Mouse (Mus musculus): ENCODE measurements around the gene Tecr.

Tecr gene

DNA sequence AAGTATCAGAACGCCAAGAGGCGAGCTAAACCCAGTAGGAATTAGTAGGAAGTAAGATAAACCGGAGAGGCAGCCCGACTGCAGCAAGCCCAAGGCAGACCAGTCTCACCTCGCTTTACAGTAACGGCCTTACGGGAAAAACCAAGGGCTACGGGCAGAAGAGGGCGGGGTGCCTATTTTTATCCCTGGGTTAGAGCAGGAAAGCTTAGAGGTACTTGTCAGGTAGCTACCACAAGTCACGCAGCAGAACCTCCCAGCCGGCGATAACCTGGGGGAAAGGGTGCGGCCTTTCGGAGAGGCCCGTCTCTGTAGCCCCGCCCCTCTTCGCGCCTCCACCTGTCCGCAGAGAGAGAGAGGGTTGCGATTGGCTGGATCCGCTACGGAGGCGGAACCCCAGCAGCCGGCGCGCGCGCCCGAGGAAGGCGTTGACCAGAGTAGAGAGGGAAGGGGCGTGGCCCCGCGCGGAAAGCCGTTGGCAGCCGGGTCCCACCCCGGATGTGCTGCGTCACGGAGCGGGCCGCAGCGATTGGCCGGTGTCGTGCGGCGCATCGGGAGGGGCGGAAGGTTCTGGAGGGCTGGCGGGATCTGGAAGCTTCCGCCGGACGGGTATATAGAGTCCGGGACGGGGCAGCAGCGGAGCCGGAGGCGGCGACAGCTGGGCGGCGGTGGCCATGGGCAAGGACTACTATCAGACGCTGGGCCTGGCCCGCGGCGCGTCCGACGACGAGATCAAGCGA is at the start of gene Tecr, which contains the start of gene Dnajb1:
Tecr (minus strand) TSS at position 311 of the 737 bp plus-strand sequence.
Dnajb1 (plus strand) TSS at position 533 of the 737 bp plus-strand sequence.
- peak; percentile 99 for DNase-seq (ENCODE audit: low spot score)

DNA sequence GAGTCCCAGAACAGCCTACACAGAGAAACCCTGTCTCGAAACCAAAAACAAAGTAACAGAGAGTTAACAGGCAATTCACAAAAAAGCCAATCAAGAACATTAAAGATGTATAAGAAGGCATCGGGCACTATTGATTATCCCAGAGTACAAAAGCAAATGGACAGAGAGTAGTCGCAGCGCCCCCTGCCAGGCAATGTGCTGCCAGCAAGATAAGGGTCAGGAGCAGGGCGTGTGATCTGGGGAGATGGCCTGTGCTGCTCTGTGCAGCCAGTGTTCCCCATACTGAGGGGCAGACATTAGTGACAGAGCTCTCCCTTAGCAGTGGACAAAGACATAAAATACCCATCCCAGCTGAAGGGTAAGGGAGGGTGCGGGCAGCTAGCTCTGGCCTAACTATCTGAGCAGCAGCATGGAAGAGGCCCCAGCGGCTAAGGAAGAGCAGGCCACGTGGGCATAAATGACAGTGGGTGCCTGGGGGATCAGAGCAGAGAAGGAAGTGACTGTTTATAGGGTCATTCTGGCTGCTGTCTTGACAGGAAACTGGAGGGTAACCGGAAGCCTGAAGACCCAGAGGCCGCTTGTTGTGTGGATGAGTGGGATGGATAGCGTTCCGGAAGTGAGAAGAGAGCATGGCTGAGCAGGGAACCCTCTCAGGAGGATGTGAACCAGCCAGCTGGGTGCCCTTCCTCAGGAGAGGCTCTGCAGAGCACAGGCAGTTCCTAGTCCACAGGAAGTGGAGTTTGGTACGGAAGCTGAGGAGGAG is 48.9 kb upstream of the Tecr start:
- no peak for DNase-seq (ENCODE audit: low spot score)

DNA sequence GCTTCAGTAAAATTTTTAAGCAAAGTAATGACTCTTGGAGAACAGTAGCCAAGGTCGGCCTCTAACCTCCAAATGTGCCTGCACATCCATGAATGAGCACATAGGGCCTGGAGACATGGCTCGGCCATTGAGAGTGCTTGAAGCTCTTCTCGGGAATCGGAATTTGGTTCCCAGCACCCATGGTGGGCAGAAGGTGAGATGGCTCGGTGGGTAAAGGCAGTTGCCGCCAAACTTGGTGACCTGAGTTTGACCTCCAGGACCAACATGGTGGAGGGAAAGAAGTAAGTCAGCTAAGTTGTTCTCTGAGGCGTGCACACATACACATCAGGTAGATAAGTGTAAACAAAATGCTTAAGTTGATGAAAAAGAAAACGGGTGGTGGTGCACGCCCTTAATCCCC is 48.3 kb upstream of the Tecr start:
- DNase-seq (ENCODE audit: low spot score) = no peak

DNA sequence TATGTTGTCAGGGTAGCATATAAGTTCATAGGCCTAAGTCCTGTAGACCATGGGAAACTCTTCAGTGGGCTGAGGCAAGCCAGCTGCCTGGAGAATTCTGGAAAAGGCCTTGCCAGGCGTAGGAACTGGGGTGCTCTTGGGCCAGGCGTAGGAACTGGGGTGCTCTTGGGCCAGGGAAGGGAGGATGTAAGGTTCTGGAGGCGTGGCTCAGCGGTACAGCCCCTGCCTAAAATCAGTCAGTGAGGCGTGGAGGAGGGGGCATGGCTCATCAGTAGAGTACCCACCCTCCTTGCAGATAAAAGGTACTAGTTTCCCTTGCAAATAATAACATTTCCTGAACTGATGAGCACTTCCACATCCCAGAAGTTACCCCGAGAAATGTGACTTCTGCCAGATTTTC is 47.0 kb upstream of the Tecr start:
- DNase-seq (ENCODE audit: low spot score) = no peak

DNA sequence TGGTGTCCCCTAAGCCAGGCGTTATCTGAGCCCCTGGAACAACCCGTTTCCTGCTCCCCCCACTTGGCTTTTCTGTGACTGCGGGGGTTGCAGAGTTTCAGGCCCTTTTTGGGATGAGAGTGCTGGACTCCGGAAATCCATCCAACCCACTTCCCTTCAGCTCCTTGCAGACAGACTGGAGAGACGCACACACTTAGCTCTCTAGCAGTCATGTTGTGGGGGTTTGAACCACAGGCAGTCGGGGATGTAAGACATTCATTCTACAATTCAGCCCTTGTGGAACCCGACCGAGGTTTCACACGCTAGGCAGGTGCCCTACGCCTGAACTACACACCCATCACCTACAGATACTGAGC is 45.9 kb upstream of the Tecr start:
- DNase-seq (ENCODE audit: low spot score) = no peak

DNA sequence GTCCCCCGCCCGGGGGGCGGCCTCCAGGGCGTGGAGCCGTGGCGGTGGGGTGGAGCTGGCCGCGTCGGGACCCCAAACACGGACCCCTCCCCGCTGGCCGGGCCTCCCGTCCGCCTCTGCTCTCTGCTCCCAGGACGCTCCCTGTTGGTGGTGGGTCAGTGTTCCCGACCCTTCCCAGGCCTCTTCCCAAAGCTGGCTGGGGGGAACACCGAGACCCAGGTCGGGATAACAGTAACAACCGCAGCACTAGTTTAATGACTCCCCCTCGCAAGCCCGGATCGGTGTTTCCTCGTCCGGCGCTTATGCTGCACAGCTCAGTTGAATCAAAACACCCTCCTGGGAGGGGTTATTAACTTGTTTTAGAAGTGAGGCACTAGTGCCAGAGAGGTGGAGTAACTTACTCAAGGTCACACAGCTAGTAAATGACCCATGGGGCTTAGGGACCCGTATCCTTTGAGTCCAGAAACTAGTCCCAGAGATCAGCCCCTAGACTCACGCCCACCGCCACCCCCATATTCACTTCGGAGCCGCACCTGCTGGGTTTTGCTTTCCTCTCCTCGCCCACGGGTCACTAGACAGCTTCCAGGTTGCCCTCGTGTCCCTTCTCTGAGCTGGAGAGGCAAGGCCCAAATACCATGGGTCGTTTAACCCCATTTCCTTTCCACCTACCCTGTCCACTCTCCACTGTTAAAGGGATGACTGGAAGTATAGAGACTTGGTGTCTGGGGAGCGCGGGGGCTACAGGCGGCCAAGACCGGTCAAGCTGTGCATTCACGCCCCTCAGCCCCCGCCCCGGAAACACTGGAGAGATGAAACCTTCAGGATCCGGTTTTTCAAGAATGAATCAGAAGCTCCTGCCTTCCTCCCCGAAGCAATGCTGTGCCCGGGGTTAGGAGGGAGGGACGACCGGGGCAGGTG is 45.2 kb upstream of the Tecr start:
- peak; percentile 22 for DNase-seq (ENCODE audit: low spot score)

DNA sequence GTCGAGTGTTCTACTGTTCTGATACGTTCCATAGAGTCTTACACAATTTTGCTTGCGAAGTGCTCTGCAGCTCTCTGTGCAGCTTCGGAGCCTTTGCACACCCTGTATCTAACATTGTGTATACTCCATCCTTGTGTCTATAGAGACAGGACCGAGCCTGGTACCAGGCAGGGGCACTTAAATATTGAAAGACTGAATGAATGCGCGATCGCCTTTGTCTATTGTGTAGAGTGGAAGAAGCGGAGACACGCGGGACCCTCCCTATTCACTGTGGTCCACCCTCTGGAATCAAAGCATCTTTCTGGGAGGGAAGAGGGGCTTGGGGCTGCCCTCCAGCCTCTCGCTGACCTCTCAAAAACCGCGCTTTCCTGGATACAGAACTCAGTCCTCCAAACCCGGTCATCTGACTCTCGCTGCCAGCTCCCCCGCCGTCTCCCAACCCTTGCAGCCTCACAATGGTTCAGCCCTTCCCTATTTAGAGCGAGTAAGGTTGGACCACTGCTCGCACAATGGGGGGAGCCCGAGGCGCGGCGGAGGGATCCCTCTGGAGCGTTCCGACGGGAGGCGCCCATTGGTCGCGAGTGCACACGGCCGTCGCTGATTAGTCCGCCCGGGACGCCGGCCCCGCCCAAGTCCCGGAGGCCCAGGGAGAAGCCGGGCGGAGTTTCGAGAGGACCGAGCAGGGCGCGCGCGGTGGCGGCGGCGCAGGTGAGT is 44.4 kb upstream of the Tecr start, which contains the start of gene Gipc1:
Gipc1 (plus strand) TSS at position 648 of the 714 bp plus-strand sequence.
- DNase-seq (ENCODE audit: low spot score) = peak; percentile 98

DNA sequence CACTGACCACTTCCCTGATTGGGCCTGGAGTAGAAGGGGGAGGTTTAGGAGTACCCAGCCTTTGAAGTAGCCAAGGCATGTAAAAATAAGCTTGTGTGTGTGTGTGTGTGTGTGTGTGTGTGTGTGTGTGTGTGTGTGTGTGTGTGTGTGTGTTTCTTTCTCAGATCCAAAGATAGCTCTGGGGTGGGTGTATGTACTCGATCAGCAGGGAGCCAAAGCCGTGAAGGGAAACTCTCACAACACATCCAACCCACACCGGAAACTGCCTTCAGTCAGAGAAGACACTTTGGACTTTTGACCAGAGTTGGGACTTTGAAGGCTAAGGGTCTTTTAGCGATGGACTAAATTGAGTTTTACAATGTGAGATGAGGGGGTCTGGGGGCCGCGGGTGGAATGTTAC is 41.9 kb upstream of the Tecr start:
- no peak for DNase-seq (ENCODE audit: low spot score)

DNA sequence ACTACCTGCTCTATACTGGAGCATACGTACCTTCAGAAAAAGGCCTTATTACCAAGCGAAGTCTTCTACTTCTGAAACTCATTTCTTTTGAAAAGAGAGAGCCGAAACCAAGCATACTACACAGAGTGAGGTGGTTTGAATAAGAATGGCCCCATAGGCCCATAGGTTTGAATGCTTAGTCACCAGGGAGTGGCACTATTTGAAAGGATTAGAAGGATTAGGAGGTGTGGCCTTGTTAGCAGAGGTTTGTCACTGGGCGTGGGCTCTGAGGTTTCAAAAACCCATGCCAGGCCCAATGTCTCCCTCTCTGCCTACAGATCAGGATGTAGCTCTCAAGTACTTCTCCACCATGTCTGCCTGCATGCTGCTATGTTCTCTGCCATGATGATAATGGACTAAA is 40.3 kb upstream of the Tecr start:
- no peak for DNase-seq (ENCODE audit: low spot score)

DNA sequence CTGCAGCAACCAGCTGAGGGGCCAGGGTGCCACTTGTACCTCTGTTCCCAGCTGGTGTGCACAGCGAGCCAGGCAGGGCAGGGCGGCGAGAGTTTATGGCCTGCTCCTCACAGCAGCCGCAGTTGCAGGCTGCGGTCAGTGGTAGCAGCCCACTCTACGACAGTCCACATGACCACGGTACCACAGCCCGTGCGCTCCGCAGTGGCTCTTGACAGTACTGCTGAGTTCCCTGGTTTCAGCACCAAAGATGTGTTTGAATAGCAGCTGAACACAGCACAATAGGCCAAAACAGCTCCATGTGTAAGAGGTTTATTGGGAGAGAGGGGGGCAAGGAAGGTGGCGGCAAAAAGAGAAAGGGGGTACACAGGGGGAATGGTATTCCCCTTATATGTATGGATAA is 39.7 kb upstream of the Tecr start:
- DNase-seq (ENCODE audit: low spot score) = no peak

DNA sequence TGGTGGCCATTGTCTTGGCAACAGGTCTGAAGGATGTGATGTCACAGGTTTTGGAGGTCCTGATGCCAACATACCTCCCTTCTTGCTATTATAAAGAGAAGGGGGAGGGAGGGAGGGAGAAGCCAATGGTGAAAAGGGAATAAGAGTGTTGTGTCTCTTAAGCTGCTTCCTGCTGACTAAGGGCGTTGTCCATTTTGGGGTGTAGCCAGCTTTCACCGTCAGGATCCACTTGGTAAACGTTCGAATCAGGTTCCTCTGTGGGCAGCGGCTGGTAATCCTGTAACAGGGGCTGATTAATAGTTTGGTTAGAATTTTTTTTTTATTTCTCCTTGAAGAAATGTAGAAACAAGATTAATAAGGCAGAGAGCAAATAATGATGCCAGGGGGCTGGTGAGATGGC is 31.9 kb upstream of the Tecr start:
- no peak for DNase-seq (ENCODE audit: low spot score)

DNA sequence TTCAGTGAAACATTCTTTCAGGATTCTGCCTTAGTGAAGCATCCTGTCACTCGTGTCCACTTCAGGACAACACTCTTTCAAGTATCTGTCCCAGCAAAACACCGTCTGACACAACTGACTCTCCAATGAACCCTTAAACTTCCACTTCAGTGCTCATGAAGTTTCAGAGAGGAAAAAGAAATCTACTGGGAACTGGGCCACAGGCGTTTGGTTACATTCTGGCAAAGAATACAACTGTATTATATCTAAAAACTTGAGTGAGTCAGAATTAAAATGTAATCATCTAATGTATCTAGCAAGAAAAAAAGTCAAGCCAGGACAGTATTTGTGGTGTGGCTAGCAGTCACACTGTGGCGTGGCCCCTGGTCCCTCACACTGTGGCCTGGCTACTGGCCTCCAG is 31.1 kb upstream of the Tecr start:
- no peak for DNase-seq (ENCODE audit: low spot score)

DNA sequence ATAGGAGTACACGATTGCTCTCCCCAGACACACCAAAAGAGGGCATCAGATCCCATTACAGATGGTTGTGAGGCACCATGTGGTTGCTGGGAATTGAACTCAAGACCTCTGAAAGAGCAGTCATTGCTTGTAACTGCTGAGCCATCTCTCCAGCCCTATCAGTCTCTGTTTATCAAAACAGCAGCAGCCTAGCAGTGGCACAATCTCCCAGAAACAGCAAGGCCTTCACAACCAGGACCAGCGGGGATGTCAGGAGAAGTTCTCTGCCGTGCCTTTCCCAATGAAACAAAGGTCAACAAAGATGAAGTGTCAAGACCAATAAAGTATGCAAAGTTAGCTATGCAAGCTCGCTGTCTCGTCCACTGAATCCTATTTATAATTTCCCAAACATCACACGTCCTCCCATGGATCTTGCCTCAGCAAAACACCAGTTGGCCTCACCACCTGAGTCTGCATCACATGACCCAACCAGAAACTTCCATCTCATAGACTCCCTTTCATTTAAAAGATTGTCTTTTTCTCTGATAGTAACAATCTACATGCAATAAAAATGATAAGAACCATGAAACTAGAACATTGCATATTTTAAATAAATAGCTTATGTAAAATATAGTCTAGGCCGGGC is 24.4 kb upstream of the Tecr start:
- no peak for DNase-seq (ENCODE audit: low spot score)

DNA sequence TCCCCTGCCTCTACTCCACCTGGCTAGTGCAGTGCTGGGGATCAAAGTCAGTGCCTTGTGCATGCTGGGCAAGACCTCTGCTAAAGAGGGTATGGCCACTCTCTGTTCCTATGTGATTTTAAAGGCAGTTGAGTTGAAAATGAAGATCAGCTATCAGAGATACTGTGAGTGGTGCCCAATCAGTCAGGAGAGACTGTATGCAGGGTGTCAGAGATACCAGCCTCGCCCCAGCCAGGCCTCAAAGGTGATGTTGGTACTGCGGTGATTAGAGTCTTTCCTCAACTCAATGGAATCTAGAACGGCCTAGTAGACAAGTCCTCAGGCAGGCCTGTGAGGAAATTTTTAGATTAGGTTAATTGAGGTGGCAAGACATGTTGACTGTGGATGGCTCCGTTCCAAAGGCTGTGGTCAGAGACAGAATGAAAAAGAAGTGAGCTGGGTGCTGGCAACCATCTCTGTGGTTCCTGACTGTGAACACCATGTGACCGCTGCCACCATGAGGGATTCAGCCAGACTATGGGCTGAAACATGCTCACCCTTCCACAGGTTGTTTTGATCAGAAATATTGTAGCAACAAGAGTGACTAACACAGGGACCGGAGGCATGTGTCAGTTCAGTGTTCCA is 18.0 kb upstream of the Tecr start:
- DNase-seq (ENCODE audit: low spot score) = no peak

DNA sequence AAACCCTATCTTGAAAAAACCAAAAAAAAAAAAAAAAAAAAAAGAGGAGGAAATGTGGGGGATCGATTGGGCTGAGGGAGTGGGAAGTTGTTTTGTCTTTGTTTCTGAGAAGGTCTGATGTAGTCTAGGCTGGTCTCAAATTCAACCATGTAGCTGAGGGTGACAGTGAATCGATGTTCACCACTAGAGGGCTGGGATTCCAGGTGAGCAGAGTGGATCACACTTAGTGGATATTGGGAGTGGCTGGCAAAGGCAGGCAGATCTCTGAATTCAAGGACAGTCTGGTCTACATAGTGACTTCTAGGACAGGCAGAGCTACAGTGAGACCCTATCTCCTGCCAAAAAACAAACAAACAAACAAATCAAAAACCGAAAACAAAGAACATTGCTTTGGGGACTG is 17.0 kb upstream of the Tecr start:
- DNase-seq (ENCODE audit: low spot score) = peak; percentile 63

DNA sequence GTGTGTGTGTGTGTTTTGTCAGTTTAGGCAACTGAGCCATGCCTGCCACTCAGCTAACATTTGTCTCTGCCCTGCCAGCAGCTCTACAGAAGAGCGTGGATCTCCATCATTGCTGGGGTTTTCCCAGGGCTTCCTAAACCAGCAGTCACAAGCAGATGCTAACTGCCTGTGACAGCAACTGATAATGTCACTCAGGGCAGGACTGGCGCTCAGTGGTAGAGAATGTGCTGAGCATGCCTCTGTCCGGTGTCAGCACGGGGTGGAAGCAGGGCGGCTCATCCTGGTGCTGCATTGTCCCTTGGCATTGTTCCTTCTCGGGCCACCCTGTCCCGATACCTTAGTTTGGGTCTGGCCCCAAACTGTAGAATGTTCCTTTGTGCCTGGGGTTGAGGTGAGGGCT is 15.8 kb upstream of the Tecr start:
- no peak for DNase-seq (ENCODE audit: low spot score)

DNA sequence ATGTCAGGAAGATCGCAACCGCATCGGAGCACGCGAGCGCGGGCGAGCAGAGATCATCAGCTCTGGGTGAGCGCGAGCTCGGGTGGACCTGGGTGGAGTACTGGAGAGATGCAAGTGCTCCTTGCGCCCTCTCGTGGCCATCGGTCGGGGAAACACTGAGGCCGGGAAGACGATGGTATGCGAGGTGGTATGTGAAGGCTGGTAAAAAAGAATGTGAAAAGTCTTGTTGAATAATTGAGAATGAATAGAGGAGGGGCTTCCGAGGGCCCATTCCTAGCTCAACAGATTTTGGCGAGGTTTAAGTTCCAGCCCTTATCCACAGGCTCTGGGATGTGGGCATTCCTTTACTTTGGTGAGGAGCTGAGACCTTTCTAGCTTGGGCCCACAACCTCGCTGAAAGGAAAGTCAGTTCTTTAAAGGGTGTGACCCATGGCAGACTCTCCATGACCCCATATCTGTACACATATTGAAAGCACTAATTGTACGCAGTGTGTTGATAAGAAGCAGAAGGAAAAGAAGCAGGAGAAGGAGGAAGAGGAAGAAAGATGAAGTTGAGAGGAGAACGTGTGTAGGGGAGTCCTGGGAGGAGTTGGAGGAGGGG is 14.7 kb upstream of the Tecr start:
- peak; percentile 91 for DNase-seq (ENCODE audit: low spot score)

DNA sequence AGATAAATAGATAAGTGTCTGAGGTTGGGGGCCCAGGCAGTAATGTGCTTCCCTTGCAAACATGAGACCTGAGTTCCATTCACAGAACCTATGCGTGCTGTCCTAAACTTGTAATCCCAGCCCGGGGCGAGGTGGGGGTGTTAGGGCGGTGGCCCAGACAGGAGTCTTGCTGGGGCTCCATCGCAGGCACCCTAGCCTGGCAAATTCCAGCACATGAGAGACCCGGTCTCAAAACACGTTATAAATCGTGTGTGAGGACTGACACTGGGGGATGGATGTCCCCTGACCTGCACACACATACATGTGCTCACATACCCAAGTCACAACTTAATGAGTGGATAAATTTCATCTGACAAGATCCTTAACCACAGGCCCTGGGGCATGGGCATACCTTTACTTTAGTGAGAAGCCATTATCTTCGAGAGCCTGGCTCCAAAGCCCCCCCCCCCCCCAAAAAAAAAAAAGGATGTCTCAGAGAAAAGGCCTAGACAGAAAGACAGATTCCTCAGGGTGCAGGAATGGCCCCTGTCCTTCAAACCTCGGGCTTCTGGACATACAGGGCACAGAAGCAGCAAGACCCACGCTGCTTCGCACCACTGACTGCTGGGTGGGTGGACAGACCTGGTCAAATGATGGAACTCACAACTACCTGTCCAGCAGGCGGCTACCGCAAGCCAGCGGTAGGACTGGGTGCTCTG is 14.1 kb upstream of the Tecr start:
- no peak for DNase-seq (ENCODE audit: low spot score)

DNA sequence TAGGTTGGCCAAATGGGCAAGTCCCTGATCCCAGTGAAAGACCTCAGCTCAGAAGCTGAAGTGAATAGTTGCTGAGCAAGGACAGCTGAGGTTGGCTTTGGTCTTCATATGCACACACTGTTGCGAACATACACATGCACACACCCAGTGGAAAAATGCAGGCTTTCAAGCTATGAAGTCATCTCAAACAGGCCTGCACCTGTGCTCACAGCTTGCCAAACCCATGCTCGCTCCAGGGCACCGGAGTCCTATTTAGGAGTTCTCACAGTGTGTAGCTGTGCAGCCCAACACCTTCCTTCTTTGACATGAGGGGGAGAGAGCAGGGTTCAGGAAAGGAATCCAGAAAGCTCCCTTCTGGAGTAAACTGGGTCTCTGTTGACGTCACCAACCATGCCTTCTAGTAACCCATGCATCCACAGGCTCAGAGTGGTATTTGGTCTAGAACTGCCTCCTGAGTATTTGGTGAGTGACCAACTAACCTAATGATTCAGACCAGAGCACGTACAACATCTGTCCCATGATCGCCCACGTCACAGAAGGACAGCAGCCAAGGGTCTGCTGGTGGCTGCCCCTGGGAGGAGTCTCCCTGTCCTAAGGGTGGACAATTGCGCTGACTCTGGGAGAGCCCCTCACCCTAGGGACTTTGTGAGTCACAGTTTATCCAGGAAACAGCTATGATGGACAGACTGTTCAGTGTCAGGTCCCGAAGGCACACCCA is 12.0 kb upstream of the Tecr start:
- DNase-seq (ENCODE audit: low spot score) = no peak

Data from embryo, embryonic 10 days (tissue).